ENCODE assay signal across 11 mouse cellular contexts in the genomic region with DNA sequence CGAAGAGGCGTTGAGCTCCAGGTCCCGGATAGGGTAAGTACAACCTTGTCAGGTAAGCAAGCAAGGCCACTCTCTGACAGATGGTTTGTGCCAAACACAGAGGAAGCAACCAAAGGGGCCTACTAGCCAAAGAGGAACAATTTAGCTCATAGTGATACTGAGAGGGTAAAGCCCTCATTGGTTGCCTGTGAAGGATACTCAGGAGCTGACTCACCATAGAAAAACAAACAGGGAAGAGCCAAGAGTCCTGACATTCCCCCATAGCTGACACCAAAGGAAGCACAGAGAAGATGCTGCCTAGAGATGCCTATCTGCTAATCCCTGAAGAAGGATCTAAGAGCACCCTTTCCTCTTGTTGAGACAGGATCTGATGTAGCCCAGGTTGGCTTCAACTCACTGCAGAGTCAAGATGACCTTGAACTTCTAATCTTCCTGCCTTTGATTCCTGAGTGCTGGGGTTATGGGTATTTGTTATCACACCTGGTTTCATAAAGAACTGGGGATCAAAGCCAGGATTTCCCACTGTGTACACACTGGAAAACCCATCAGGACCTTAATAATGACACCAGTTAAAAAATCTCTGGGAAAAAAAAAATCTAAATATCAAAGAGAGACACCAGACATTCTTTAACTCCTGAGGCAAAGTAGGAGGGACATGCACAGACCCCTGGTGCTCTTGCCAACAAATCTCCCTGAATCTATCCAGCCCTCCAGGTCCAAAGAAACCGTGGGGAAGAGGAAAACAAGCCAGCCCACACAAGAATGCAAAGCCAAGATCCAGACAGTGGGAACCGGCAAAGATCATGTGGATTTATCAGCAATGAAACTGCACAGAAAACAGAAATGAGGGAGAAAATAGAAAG. TPM values are rescaled to one million over a fixed set of nuclear protein-coding genes. Genes with fewer than 3 reads are reported as not detected.
DNase-seq lines count a peak whose midpoint lies in the region; ATAC-seq and TF ChIP-seq lines count a peak whose summit lies in the region.
"Had no signal": no experiment of that assay in that cellular context is flagged by ENCODE, and none has a peak within 500 bp of the region (broad histone marks: within the 10 kb centered on the region; RNA-seq: fewer than 3 reads in every experiment).

No protein-coding gene starts in this region.

- H3K9ac ChIP-seq in heart, embryonic 12.5 days, result no peak overlapping the region
- H3K9ac ChIP-seq in hindbrain, embryonic 12.5 days, result no peak overlapping the region

- TF ChIP-seq POLR2A in brain, embryonic 14.5 days (IDR thresholded peaks at IDR 0.05; ENCODE audit: borderline replicate concordance, extremely low read depth, insufficient read depth, insufficient read length, poor library complexity, severe bottlenecking), result no peak

- H3K36me3 ChIP-seq in heart, embryonic 12.5 days, result peaks cover 3% of the 10 kb centered on the region; the same call in 1 of the 2 replicates
- no peaks in the 10 kb centered on the region for H3K36me3 ChIP-seq in hindbrain, embryonic 12.5 days

- peak overlapping the region; percentile 12; the same call in 1 of the 2 replicates for H3K27ac ChIP-seq in heart, embryonic 12.5 days (ENCODE audit: poor library complexity, severe bottlenecking)
- no peak overlapping the region for H3K27ac ChIP-seq in hindbrain, embryonic 12.5 days

- no peaks in the 10 kb centered on the region for H3K9me3 ChIP-seq in heart, embryonic 12.5 days (replicated peaks)
- H3K9me3 ChIP-seq in hindbrain, embryonic 12.5 days (replicated peaks), result no peaks in the 10 kb centered on the region

- ATAC-seq in heart, embryonic 12.5 days (ENCODE audit: insufficient number of reproducible peaks, low FRiP score), result no peak
- no peak for ATAC-seq in hindbrain, embryonic 12.5 days (ENCODE audit: low FRiP score)

- H3K4me1 ChIP-seq in heart, embryonic 12.5 days (replicated peaks), result peaks cover 10% of the 10 kb centered on the region
- no peaks in the 10 kb centered on the region for H3K4me1 ChIP-seq in hindbrain, embryonic 12.5 days

- no peak for DNase-seq in heart, postnatal 10 days
- peak; percentile 41 for DNase-seq in lung, postnatal 36 days
- DNase-seq in lung, postnatal 10 days, result no peak
- DNase-seq in brain, embryonic 14.5 days (ENCODE audit: low read depth), result peak; percentile 12
- DNase-seq in yolk sac, embryonic 10.5 days (ENCODE audit: low spot score), result peak; percentile 10
- DNase-seq: cerebellum, adult 2 months; left cerebral cortex, postnatal 4 days had no signal

- H3K27me3 ChIP-seq in heart, embryonic 12.5 days (replicated peaks), result no peaks in the 10 kb centered on the region
- no peaks in the 10 kb centered on the region for H3K27me3 ChIP-seq in hindbrain, embryonic 12.5 days

- WGBS in heart, embryonic 12.5 days, result 57% methylated on average over 5 of the region's 5 CpGs
- 78% methylated on average over 5 of the region's 5 CpGs for WGBS in hindbrain, embryonic 12.5 days

- H3K4me3 ChIP-seq in heart, embryonic 12.5 days, result no peak overlapping the region
- no peak overlapping the region for H3K4me3 ChIP-seq in hindbrain, embryonic 12.5 days
- H3K4me3 ChIP-seq: erythroblast, embryonic 14.5 days had no signal

- TF ChIP-seq CTCF in brain, embryonic 14.5 days (IDR thresholded peaks at IDR 0.05; ENCODE audit: borderline replicate concordance, extremely low read depth, insufficient read depth, insufficient read length), result no peak

- intact Hi-C loops in heart, postnatal 10 days (cut with DNase I), result no loop called here

- H3K4me2 ChIP-seq in heart, embryonic 12.5 days, result no peak overlapping the region
- no peak overlapping the region for H3K4me2 ChIP-seq in hindbrain, embryonic 12.5 days (replicated peaks)

RNA-seq across cellular contexts. Expression of a gene that starts 3.6 kb away (rescaled TPM):
- polyA plus RNA-seq in heart, embryonic 12.5 days (2016; fragmentation: Nextera tagmentation; extraction: Ambion mirVana), result not detected in 2 replicates
- total RNA-seq in heart, postnatal 10 days (2021), result not detected
- polyA plus RNA-seq in brain, embryonic 14.5 days (2012; rRNA removed), result not detected in 2 replicates
- not detected in 2 replicates for polyA plus RNA-seq in hindbrain, embryonic 12.5 days (2016; fragmentation: Nextera tagmentation; extraction: Ambion mirVana)
- total RNA-seq: left cerebral cortex, postnatal 4 days had no signal
- polyA plus RNA-seq: cerebellum, adult 2 months; erythroblast, embryonic 14.5 days; gonadal fat pad, adult 2 months had no signal

RNA-seq across cellular contexts. Expression of a gene that starts 18.8 kb away (rescaled TPM):
- polyA plus RNA-seq in heart, embryonic 12.5 days (2016; fragmentation: Nextera tagmentation; extraction: Ambion mirVana), result 9.1 and 9.8 TPM in 2 replicates
- total RNA-seq in heart, postnatal 10 days (2021), result 10 to 100 TPM; 11.9 to 13.3 TPM
- 2.7 and 5.5 TPM in 2 replicates for polyA plus RNA-seq in brain, embryonic 14.5 days (2012; rRNA removed)
- polyA plus RNA-seq in hindbrain, embryonic 12.5 days (2016; fragmentation: Nextera tagmentation; extraction: Ambion mirVana), result 7.2 and 7.6 TPM in 2 replicates

RNA-seq across cellular contexts. Expression of a gene that starts 58.0 kb away (rescaled TPM):
- polyA plus RNA-seq in heart, embryonic 12.5 days (2016; fragmentation: Nextera tagmentation; extraction: Ambion mirVana), result 0.69 and 0.74 TPM in 2 replicates
- 1 to 10 TPM; 2.1 to 3.1 TPM for total RNA-seq in heart, postnatal 10 days (2021)
- polyA plus RNA-seq in brain, embryonic 14.5 days (2012; rRNA removed), result 1.6 and 2.2 TPM in 2 replicates
- polyA plus RNA-seq in hindbrain, embryonic 12.5 days (2016; fragmentation: Nextera tagmentation; extraction: Ambion mirVana), result 7.5 and 22.2 TPM in 2 replicates
- polyA plus RNA-seq: erythroblast, embryonic 14.5 days had no signal

Comparison
In these comparisons a context has a peak if more than half of its experiments do, and no peak if none do; other contexts are left out.
1. DNase-seq: peak in lung, postnatal 36 days (single experiment), brain, embryonic 14.5 days (single experiment) and yolk sac, embryonic 10.5 days (single experiment); none in heart, postnatal 10 days (0 of 2) and lung, postnatal 10 days (single experiment).